Mouse (Mus musculus) liver, embryonic 14.5 days (tissue): Measurements from ENCODE around the gene Celf1.

ENCODE experiments used
- CTCF ChIP-seq: IDR thresholded peaks from 2 replicates; pipeline ENCODE4 v1.5.1; 2016; ENCODE audit warnings: antibody characterized with exemption, low read depth, control low read depth
- EP300 ChIP-seq: IDR thresholded peaks from 2 replicates; pipeline ENCODE4 v1.6.1; 2016; ENCODE audit warnings: antibody characterized with exemption, low read depth

GRCm38 (mm10) chr2:91060544-91061355, 120.6 kb downstream of the Celf1 start:
- peak; percentile 79 for TF ChIP-seq EP300
- peak; percentile 79 for TF ChIP-seq CTCF
